Comparison of ENCODE assay signal across 8 mouse cellular contexts in the genomic region with DNA sequence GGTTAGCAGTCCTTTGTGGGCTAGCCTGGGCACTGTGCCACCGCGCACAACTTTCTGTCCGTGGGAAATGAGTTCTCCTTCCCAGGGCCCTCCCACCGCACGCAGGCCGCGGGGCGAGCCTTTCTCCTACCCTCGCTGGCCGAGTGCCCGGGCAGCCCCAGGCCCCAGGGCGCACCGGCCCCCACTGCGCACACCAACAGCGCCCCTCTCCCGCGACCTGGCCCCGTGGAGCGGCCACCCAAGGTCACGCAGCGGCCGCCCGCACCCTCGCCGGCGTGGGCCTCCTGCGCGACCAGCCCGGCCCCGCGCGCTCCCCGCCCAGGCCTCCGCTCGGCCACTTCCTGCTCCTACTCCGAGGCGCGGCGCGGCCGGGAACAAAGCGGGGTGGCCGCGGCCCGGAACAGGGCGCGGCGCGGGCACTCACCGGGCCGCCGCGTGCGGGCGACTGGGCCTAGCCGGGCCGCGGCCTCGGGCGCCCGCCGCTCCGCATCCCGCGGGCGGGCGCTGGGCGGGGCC. TPM values are rescaled to one million over a fixed set of nuclear protein-coding genes. Genes with fewer than 3 reads are reported as not detected.
DNase-seq lines count a peak whose midpoint lies in the region; ATAC-seq and TF ChIP-seq lines count a peak whose summit lies in the region.

No protein-coding gene starts in this region.

- peaks cover 80% of the 10 kb centered on the region for H3K4me1 ChIP-seq in G1E (ENCODE audit: insufficient read depth, low read depth, low read length)
- H3K4me1 ChIP-seq in embryonic facial prominence, embryonic 15.5 days, result peaks cover 64% of the 10 kb centered on the region
- H3K4me1 ChIP-seq in hindbrain, embryonic 15.5 days (replicated peaks), result peaks cover 61% of the 10 kb centered on the region
- H3K4me1 ChIP-seq in liver, embryonic 11.5 days (replicated peaks; ENCODE audit: control insufficient read depth, insufficient read depth, low read length), result peaks cover 41% of the 10 kb centered on the region

- peaks cover 41% of the 10 kb centered on the region for H3K36me3 ChIP-seq in G1E (replicated peaks)
- H3K36me3 ChIP-seq in embryonic facial prominence, embryonic 15.5 days, result peaks cover 26% of the 10 kb centered on the region
- peaks cover 9% of the 10 kb centered on the region; the same call in 1 of the 2 replicates for H3K36me3 ChIP-seq in hindbrain, embryonic 15.5 days
- H3K36me3 ChIP-seq in liver, embryonic 11.5 days (ENCODE audit: control insufficient read depth, insufficient read depth, low read length), result peaks cover 10% of the 10 kb centered on the region

- peak overlapping the region; percentile 90 for H3K9ac ChIP-seq in embryonic facial prominence, embryonic 15.5 days
- peak overlapping the region; percentile 96 for H3K9ac ChIP-seq in hindbrain, embryonic 15.5 days
- peak overlapping the region; percentile 97 for H3K9ac ChIP-seq in liver, embryonic 11.5 days (ENCODE audit: low read depth, low read length)

- H3K4me3 ChIP-seq in G1E (ENCODE audit: low read depth, low read length), result peak overlapping the region; percentile 80
- H3K4me3 ChIP-seq in embryonic facial prominence, embryonic 15.5 days (replicated peaks), result peak overlapping the region; percentile 82
- peak overlapping the region; percentile 92 for H3K4me3 ChIP-seq in hindbrain, embryonic 15.5 days
- H3K4me3 ChIP-seq in liver, embryonic 11.5 days (ENCODE audit: low read depth, low read length), result peak overlapping the region; percentile 98

- H3K27ac ChIP-seq in embryonic facial prominence, embryonic 15.5 days (replicated peaks), result peak overlapping the region; percentile 96
- H3K27ac ChIP-seq in hindbrain, embryonic 15.5 days (replicated peaks), result peak overlapping the region; percentile 91
- peak overlapping the region; percentile 94 for H3K27ac ChIP-seq in liver, embryonic 11.5 days (ENCODE audit: low read depth, low read length)

- DNase-seq in heart, adult 11 months, result peak; percentile 96
- DNase-seq in heart, adult 8-10 months (ENCODE audit: low spot score), result no peak
- peak; percentile 72 for DNase-seq in G1E (ENCODE audit: low spot score)
- peak; percentile 54 for DNase-seq in liver, embryonic 11.5 days (ENCODE audit: low spot score)
- peak; percentile 65 for DNase-seq in neural tube, embryonic 10.5 days (ENCODE audit: extremely low spot score, low spot score)
- DNase-seq in natural killer cell, adult 2 months (ENCODE audit: low spot score in 2 of 2), result no peak

- TF ChIP-seq CTCF in G1E (IDR thresholded peaks at IDR 0.05; ENCODE audit: low read depth, low read length), result no peak

- no peaks in the 10 kb centered on the region for H3K9me3 ChIP-seq in G1E (replicated peaks)
- H3K9me3 ChIP-seq in embryonic facial prominence, embryonic 15.5 days (replicated peaks), result no peaks in the 10 kb centered on the region
- no peaks in the 10 kb centered on the region for H3K9me3 ChIP-seq in hindbrain, embryonic 15.5 days
- H3K9me3 ChIP-seq in liver, embryonic 11.5 days (ENCODE audit: control insufficient read depth, low read length), result no peaks in the 10 kb centered on the region

- H3K4me2 ChIP-seq in embryonic facial prominence, embryonic 15.5 days (replicated peaks), result peak overlapping the region; percentile 91
- H3K4me2 ChIP-seq in hindbrain, embryonic 15.5 days, result peak overlapping the region; percentile 90
- H3K4me2 ChIP-seq in liver, embryonic 11.5 days, result peak overlapping the region; percentile 94

- no peak for ATAC-seq in G1E (ENCODE audit: extremely low read depth, insufficient number of reproducible peaks, low FRiP score, poor library complexity, severe bottlenecking)
- no peak for ATAC-seq in embryonic facial prominence, embryonic 15.5 days (ENCODE audit: insufficient number of reproducible peaks, low FRiP score, low TSS enrichment, low read depth)
- peak; percentile 1; the same call in 1 of the 2 replicates for ATAC-seq in hindbrain, embryonic 15.5 days (ENCODE audit: low FRiP score, low read depth)
- no peak for ATAC-seq in liver, embryonic 11.5 days (replicated peaks; ENCODE audit: low FRiP score)

- H3K27me3 ChIP-seq in G1E (ENCODE audit: insufficient read depth, low read length), result peaks cover 21% of the 10 kb centered on the region
- H3K27me3 ChIP-seq in embryonic facial prominence, embryonic 15.5 days, result peaks cover 15% of the 10 kb centered on the region
- H3K27me3 ChIP-seq in hindbrain, embryonic 15.5 days, result peaks cover 13% of the 10 kb centered on the region
- peaks cover 16% of the 10 kb centered on the region for H3K27me3 ChIP-seq in liver, embryonic 11.5 days (replicated peaks; ENCODE audit: control insufficient read depth, insufficient read depth, low read length)

- under 1% methylated on average over 36 of the region's 68 CpGs for WGBS in embryonic facial prominence, embryonic 15.5 days
- WGBS in hindbrain, embryonic 15.5 days, result under 1% methylated on average over 64 of the region's 68 CpGs
- WGBS in liver, embryonic 11.5 days, result under 1% methylated on average over 48 of the region's 68 CpGs

RNA-seq across cellular contexts. Expression of a gene that starts 1.1 kb away (rescaled TPM):
- total RNA-seq in heart, adult 8-10 months (2022), result 100 to 1,000 TPM; 161 to 195 (median 179) TPM
- total RNA-seq in G1E (2014; fragmentation: Nextera tagmentation), result 150 and 168 TPM in 2 replicates
- total RNA-seq in G1E (2017), result 121 and 131 TPM in 2 replicates
- polyA plus RNA-seq in G1E (2012), result 461 and 512 TPM in 2 replicates
- polyA plus RNA-seq in embryonic facial prominence, embryonic 15.5 days (2015; fragmentation: Nextera tagmentation; extraction: Ambion mirVana), result 84.9 and 112 TPM in 2 replicates
- polyA plus RNA-seq in hindbrain, embryonic 15.5 days (2015; fragmentation: Nextera tagmentation; extraction: Ambion mirVana), result 150 and 159 TPM in 2 replicates
- polyA plus RNA-seq in liver, embryonic 11.5 days (2014; fragmentation: Nextera tagmentation; extraction: Ambion mirVana), result 54.9 and 62.9 TPM in 2 replicates

RNA-seq across cellular contexts. Expression of a gene that starts 5.0 kb away (rescaled TPM):
- total RNA-seq in heart, adult 8-10 months (2022), result 1 to 10 TPM; 4.0 to 5.5 (median 4.9) TPM
- total RNA-seq in G1E (2014; fragmentation: Nextera tagmentation) (0.98 TPM in 1 of 2 replicates, not detected in the other), G1E (2017) (0.17 and 0.33 TPM in 2 replicates)
- polyA plus RNA-seq in G1E (2012), result 0.53 and 0.80 TPM in 2 replicates
- polyA plus RNA-seq in embryonic facial prominence, embryonic 15.5 days (2015; fragmentation: Nextera tagmentation; extraction: Ambion mirVana), result 4.8 and 5.6 TPM in 2 replicates
- polyA plus RNA-seq in hindbrain, embryonic 15.5 days (2015; fragmentation: Nextera tagmentation; extraction: Ambion mirVana), result 2.3 and 4.2 TPM in 2 replicates
- 0.96 and 1.7 TPM in 2 replicates for polyA plus RNA-seq in liver, embryonic 11.5 days (2014; fragmentation: Nextera tagmentation; extraction: Ambion mirVana)

RNA-seq across cellular contexts. Expression of a gene that starts 29.2 kb away (rescaled TPM):
- 10 to 100 TPM; 28.3 to 35.2 (median 30.0) TPM for total RNA-seq in heart, adult 8-10 months (2022)
- total RNA-seq in G1E (2014; fragmentation: Nextera tagmentation) (60.7 and 75.5 TPM in 2 replicates), G1E (2017) (205 and 214 TPM in 2 replicates)
- 94.5 and 98.9 TPM in 2 replicates for polyA plus RNA-seq in G1E (2012)
- 196 and 219 TPM in 2 replicates for polyA plus RNA-seq in embryonic facial prominence, embryonic 15.5 days (2015; fragmentation: Nextera tagmentation; extraction: Ambion mirVana)
- 55.6 and 61.2 TPM in 2 replicates for polyA plus RNA-seq in hindbrain, embryonic 15.5 days (2015; fragmentation: Nextera tagmentation; extraction: Ambion mirVana)
- polyA plus RNA-seq in liver, embryonic 11.5 days (2014; fragmentation: Nextera tagmentation; extraction: Ambion mirVana), result 216 and 222 TPM in 2 replicates

RNA-seq across cellular contexts. Expression of a gene that starts 46.6 kb away (rescaled TPM):
- 10 to 100 TPM; 12.3 to 14.7 (median 13.4) TPM for total RNA-seq in heart, adult 8-10 months (2022)
- total RNA-seq in G1E (2014; fragmentation: Nextera tagmentation), result not detected in 2 replicates
- total RNA-seq in G1E (2017), result 0.29 and 0.87 TPM in 2 replicates
- not detected in 2 replicates for polyA plus RNA-seq in G1E (2012)
- 25.0 and 28.4 TPM in 2 replicates for polyA plus RNA-seq in embryonic facial prominence, embryonic 15.5 days (2015; fragmentation: Nextera tagmentation; extraction: Ambion mirVana)
- 45.7 and 48.8 TPM in 2 replicates for polyA plus RNA-seq in hindbrain, embryonic 15.5 days (2015; fragmentation: Nextera tagmentation; extraction: Ambion mirVana)
- 7.9 and 8.0 TPM in 2 replicates for polyA plus RNA-seq in liver, embryonic 11.5 days (2014; fragmentation: Nextera tagmentation; extraction: Ambion mirVana)

RNA-seq across cellular contexts. Expression of a gene that starts 53.8 kb away (rescaled TPM):
- 100 to 1,000 TPM; 184 to 207 (median 193) TPM for total RNA-seq in heart, adult 8-10 months (2022)
- not detected in 2 replicates for total RNA-seq in G1E (2014; fragmentation: Nextera tagmentation)
- 0.06 TPM in 1 of 2 replicates, not detected in the other for total RNA-seq in G1E (2017)
- polyA plus RNA-seq in G1E (2012), result 0.05 TPM in 1 of 2 replicates, not detected in the other
- 12.4 and 17.5 TPM in 2 replicates for polyA plus RNA-seq in embryonic facial prominence, embryonic 15.5 days (2015; fragmentation: Nextera tagmentation; extraction: Ambion mirVana)
- polyA plus RNA-seq in hindbrain, embryonic 15.5 days (2015; fragmentation: Nextera tagmentation; extraction: Ambion mirVana), result 5.8 and 6.3 TPM in 2 replicates
- 5.6 and 7.4 TPM in 2 replicates for polyA plus RNA-seq in liver, embryonic 11.5 days (2014; fragmentation: Nextera tagmentation; extraction: Ambion mirVana)

Comparison
In these comparisons a context has a peak if more than half of its experiments do, and no peak if none do; other contexts are left out.
1. DNase-seq: peak in heart, adult 11 months (single experiment), G1E (single experiment), liver, embryonic 11.5 days (single experiment) and neural tube, embryonic 10.5 days (single experiment); none in heart, adult 8-10 months (single experiment) and natural killer cell, adult 2 months (0 of 2).
2. Peak in every context shown above with its lines, with median percentiles within 50 percentile points of each other: H3K4me3 ChIP-seq, H3K27ac ChIP-seq, H3K4me2 ChIP-seq and H3K9ac ChIP-seq.